Mouse (Mus musculus) thymus, postnatal 4 days (tissue): ENCODE measurements around the gene Gm20388.

Experiments
- DNase-seq: peaks from one replicate; pipeline ENCODE4 v3.0.0; 2021

Gene Gm20388

GRCm38 (mm10) chr8:124351636-124352035 lies 4441.0 kb downstream of the Gm20388 start:
- DNase-seq = no peak

GRCm38 (mm10) chr8:124360911-124361310 lies 4450.3 kb downstream of the Gm20388 start:
- no peak for DNase-seq

GRCm38 (mm10) chr8:124361773-124362427 lies 4451.3 kb downstream of the Gm20388 start:
- DNase-seq = no peak

- DNase-seq = no peak
Observed at GRCm38 (mm10) chr8:124362589-124362988, 4451.9 kb downstream of the Gm20388 start.

- no peak for DNase-seq
Observed at GRCm38 (mm10) chr8:124363337-124363736, 4452.7 kb downstream of the Gm20388 start.

GRCm38 (mm10) chr8:124368213-124368612 lies 4457.6 kb downstream of the Gm20388 start:
- DNase-seq = peak; percentile 90

GRCm38 (mm10) chr8:124370422-124371183 lies 4460.0 kb downstream of the Gm20388 start:
- peak; percentile 54 for DNase-seq

GRCm38 (mm10) chr8:124371410-124372123 lies 4460.9 kb downstream of the Gm20388 start:
- no peak for DNase-seq

GRCm38 (mm10) chr8:124373753-124374152 lies 4463.1 kb downstream of the Gm20388 start:
- DNase-seq = no peak

GRCm38 (mm10) chr8:124375168-124375567 lies 4464.5 kb downstream of the Gm20388 start:
- no peak for DNase-seq

- DNase-seq = no peak
Observed at GRCm38 (mm10) chr8:124375727-124376126, 4465.1 kb downstream of the Gm20388 start.

GRCm38 (mm10) chr8:124376406-124376805 lies 4465.8 kb downstream of the Gm20388 start:
- DNase-seq = no peak

- DNase-seq = no peak
Observed at GRCm38 (mm10) chr8:124379289-124379688, 4468.6 kb downstream of the Gm20388 start.

GRCm38 (mm10) chr8:124382235-124382634 lies 4471.6 kb downstream of the Gm20388 start:
- DNase-seq = no peak

GRCm38 (mm10) chr8:124384336-124384735 lies 4473.7 kb downstream of the Gm20388 start:
- DNase-seq = no peak

GRCm38 (mm10) chr8:124386225-124386899 lies 4475.7 kb downstream of the Gm20388 start:
- no peak for DNase-seq

GRCm38 (mm10) chr8:124389495-124389894 lies 4478.9 kb downstream of the Gm20388 start:
- DNase-seq = no peak

- no peak for DNase-seq
Observed at GRCm38 (mm10) chr8:124391191-124391590, 4480.6 kb downstream of the Gm20388 start.

- no peak for DNase-seq
Observed at GRCm38 (mm10) chr8:124392271-124393012, 4481.8 kb downstream of the Gm20388 start.

GRCm38 (mm10) chr8:124393013-124393412 lies 4482.4 kb downstream of the Gm20388 start:
- DNase-seq = no peak

- DNase-seq = peak; percentile 42
Observed at GRCm38 (mm10) chr8:124393927-124394326, 4483.3 kb downstream of the Gm20388 start.

- DNase-seq = no peak
Observed at GRCm38 (mm10) chr8:124394951-124395350, 4484.3 kb downstream of the Gm20388 start.
